Mouse (Mus musculus): ENCODE data around the gene Tead4.
"Not testable (repeated sequence)": the region's sequence is repeated elsewhere in the genome, so short reads cannot be mapped to it uniquely, and the experiment has no call there.

The Tead4 gene

DNA sequence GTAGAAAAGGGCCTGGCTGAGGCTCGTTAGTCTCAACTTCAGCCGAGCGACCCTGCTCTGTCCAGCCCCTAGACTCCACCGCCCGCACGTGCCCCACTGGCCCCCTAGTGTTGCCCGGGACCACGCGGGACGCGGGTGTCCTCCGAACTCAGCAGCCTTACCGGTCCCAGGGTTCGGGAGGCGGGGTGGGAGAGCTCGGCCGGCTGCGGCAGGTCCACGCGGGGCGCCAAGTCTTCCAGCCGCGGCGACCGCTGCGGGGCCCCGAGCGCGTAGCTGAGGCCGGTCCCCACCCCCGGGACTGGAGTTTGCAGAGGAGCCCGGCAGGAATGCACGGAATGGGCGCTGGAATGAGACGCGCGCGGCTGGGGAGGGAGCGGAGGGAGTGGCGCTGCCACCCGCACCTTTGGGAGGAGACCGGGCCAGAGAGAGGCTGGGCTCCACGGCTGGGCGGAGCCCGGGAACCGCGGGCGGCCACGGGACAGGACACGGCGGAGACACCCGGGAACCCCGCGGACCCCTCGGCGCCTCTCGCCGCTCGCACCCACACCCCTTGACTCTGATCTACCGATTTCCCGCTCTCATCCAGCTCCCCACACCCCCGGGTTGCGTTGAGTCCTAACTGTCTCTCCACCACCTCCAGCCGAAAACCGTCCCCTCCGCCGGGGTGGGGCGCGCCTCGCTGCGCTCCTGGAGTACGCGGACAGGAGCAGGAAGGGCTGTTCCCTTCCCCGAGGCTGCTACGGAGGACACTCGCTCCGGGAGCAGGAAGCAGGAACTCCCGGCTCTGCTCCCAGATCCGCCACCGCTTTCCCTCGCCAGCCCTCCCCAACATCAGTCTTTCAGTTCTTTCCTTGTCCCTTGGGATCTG lies at the start of gene Tead4:
Tead4 (minus strand) TSS at position 690 of the 868 bp plus-strand sequence.
- DNase-seq (ENCODE audit: low spot score in 2 of 2), result peak in 1 of 2 experiments; percentile 12

DNA sequence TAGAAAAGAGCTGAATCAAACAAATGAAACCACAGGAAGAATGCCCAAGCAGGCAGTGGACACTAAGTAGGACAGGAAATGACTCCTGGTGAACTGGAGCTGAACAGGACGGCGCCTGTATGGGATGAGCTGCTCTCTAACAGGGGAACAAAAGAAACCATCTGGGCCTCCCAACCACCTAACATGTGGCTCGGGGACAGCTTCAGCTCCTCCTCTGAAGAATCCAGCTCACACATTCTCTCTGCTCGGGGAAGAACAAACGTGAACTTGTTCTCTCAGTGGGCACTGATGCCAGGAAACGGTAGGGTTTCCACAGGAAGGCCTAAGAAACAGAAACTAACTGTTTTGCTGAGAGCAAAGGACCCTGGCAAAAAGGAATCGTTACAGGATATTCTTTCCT lies 49.1 kb upstream of the Tead4 start:
- no peak for DNase-seq (ENCODE audit: low spot score in 2 of 2)

- DNase-seq (ENCODE audit: low spot score in 2 of 2), result no peak
These were observed 46.2 kb upstream of the Tead4 start for GRCm38 (mm10) chr6:128346782-128347181.

DNA sequence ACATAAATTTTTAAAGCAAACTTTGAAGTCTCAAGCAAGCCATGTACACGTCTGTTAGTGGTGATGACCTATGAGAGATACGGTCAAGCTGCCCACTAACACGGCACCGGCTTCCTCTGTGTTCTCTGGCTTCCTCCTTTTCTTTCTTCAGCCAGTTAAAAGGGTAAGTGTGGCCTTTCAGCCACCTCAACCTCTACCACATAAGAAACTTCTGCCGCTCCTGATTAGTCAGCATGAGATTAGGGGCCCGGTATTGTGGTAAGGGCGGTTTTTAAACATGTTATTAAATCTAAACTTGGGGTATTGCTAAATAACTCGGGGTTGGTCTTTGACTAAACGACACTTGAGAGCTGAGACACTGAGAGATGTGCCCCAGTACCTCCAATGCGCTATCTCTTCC lies 45.0 kb upstream of the Tead4 start:
- DNase-seq (ENCODE audit: low spot score in 2 of 2), result no peak

GRCm38 (mm10) chr6:128341956-128342723 lies 41.5 kb upstream of the Tead4 start:
- DNase-seq (ENCODE audit: low spot score in 2 of 2), result no peak

GRCm38 (mm10) chr6:128338876-128339275 lies 38.3 kb upstream of the Tead4 start:
- no peak for DNase-seq (ENCODE audit: low spot score in 2 of 2)

GRCm38 (mm10) chr6:128337467-128337866 lies 36.8 kb upstream of the Tead4 start:
- DNase-seq (ENCODE audit: low spot score in 2 of 2), result no peak

DNA sequence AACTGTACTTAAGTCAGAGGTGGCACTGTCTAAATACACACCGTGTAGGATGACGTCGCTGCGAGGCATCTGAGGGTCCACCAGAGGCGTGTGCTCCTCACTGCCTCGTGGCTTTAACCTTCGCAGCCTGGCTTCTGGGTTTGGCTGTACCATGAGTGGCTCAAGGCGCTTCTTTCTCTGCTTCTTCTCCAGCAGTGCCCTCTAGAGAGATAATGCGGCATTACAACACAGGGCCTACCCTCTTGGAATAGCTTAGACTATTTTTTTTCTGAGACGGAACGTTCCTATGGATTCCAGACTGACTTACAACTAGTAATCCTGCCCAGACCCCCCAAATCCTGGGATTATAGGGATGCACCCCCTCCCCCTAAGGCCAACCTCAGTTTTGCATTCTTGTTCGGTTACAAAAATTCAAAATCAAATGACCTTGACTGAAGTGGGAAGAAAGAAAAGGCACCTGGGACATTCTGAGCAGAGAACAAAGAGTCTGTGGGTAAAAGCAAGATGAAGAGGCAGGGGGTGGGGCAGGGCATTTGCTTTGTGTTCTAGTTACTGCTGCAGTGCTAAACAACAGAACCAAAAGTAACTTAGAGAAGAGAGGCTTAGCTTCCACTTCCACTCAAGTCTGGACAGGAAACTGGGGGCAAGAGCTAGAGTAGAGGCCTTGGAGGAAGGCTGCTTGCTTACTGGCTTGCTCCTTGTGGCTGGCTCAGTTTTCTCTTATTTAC lies 33.9 kb upstream of the Tead4 start:
- DNase-seq (ENCODE audit: low spot score in 2 of 2), result peak; percentile 64 to 84

DNA sequence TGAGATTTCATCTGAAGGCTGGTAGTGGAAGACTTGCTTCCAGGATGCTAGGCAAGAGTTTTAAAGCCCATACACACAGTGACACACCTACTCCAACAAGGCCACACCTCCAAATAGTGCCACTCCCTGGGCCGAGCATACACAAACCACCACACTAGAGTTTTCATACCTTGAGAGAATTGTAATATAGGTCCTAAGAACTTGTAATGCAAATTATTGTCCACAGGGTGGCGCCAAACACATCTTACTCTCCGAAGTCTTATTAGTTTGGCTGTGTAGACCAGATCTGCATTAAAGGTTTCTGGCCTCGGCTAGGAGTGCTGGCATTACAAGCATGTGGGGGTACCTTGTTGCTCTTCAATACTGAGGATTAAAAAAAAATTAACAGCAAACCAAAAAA lies 17.7 kb upstream of the Tead4 start:
- DNase-seq (ENCODE audit: low spot score in 2 of 2), result peak in 1 of 2 experiments; percentile 45

GRCm38 (mm10) chr6:128315597-128315996 lies 15.0 kb upstream of the Tead4 start:
- no peak for DNase-seq (ENCODE audit: low spot score in 2 of 2)

DNA sequence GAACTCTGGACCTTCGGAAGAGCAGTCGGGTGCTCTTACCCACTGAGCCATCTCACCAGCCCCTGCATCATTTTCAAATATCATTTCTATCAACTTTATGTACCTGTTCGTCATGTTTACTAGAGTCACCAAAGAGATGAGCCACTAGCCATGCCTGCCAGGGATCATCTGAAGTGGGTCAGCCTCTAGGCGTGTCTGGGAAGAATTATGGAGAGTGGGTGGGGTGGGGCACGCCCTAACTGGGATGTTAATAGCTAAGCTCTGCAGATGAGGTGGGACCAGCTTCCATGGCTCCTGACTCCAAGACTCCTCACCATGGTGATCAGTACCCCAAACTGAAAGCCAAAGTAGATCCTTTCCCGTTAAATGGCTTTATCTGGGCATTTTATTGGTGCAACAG lies 14.2 kb upstream of the Tead4 start:
- DNase-seq (ENCODE audit: low spot score in 2 of 2), result no peak

GRCm38 (mm10) chr6:128308311-128308710 lies 7.7 kb upstream of the Tead4 start:
- peak in 1 of 2 experiments; percentile 65 for DNase-seq (ENCODE audit: low spot score in 2 of 2)

DNA sequence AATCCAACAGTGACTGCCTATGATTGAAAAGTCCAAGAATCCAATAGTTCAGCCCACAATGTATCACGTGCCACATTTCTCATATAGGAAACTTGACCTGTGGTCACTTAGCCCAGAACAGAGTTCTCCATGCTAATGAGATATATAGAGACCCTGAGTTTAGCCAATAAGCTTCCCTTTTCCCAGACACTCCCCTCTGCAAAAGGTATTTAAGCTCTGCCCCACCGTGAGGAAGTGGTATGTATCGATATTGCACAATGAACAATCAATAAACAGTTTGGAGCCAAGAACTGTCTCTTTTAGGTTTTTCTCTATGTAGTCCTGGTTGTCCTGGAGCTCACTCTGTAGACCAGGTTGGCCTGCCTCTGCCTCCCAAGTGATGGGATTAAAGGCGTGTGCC lies 4.2 kb upstream of the Tead4 start:
- no peak for DNase-seq (ENCODE audit: low spot score in 2 of 2)

DNA sequence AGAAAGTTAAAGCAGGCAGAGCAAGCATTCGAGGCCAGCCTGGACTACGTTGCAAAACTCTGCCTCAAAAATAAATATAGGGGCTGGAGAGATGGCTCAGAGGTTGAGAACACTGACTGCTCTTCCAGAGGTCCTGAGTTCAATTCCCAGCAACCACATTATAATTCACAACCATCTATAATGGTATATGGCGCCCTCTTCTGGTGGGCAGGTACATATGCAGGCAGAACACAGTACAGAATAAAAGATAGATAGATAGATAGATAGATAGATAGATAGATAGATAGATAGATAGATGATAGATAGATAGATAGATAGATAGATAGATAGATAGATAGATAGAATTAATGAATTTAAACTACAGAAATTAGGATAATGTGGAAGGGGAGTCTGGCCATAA lies 2.0 kb upstream of the Tead4 start:
- not testable (repeated sequence) for DNase-seq (ENCODE audit: low spot score in 2 of 2)

DNA sequence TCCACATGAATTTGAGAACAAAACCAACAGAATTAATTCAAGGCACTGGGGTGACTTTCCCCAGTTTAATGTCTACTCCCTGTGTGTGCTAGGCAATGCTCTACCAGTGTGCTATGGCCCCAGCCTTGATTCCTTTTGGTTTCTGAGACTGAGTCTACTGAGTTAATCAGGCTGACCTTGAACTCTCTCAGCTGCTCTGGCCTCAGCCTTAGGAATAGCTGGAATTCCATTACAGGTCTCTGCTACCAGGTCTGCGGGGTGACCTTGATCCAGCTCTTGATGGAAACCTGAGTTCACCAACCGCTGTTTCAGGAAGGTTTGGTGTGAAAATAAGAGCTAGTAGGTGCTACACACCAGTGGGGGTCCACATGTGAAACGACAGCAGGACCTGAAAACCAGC lies 1.3 kb upstream of the Tead4 start:
- no peak for DNase-seq (ENCODE audit: low spot score in 2 of 2)

DNA sequence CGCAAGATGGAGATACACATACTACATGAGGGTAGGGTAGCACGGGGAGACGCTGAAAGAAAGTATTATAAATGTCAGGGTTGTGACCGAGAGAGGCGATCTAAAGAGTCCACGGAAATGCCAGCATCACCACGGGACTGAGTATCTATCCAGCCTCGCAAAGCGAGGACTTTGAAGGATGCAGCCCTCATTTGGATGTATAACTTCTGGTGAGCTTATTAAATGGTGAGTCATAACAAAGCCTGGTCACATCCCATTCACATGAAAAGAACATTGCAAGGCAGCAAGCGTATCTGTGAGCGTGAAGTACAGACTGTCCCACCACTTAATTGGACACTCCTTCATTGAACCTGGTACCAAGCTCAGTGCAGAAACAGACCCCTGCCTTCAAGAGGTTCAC lies 835 bp upstream of the Tead4 start:
- DNase-seq (ENCODE audit: low spot score in 2 of 2), result no peak

DNA sequence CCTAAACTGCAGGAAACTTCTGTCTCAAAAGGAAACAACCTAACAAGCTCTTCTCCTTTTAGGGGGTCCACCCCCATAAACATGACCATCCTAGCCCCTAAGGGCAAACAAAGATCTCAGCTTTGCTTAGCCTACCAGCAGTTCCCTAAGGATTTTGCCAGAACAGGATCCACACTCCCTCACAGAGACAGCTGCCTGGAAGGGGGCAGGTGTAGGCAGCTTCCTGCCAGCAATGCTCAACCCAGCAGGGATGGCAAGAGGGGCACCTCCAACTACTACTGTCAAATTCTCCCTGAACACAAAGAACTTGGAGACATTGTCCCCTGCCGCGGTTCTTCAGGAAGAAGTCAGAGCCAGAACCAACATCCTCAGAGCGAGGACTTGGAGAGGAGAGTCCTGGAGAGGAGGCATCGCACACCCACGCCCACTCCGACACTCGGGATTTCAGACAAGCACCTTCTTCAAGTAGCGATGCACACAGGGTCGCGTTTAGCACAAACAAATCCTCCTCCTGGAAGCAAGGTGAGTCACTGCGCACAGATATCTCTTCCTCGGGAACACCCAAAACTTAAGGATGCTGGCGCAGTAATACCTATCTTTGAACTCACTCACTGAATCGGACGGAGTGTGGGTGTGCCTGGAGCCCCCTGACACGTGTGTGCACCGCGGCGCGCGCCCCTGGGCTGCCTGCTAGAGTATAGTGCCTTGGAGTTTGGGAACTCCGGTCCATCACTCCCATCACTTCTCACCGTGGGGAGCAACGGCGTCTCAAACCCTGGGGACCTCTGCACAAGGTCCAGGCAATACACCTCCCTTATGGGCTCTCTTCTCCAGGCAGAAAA lies 1.1 kb downstream of the Tead4 start:
- DNase-seq (ENCODE audit: low spot score in 2 of 2), result no peak

GRCm38 (mm10) chr6:128298246-128298645 lies 2.4 kb downstream of the Tead4 start:
- DNase-seq (ENCODE audit: low spot score in 2 of 2), result no peak

GRCm38 (mm10) chr6:128296750-128297393 lies 3.8 kb downstream of the Tead4 start:
- DNase-seq (ENCODE audit: low spot score in 2 of 2), result peak in 1 of 2 experiments; percentile 20

DNA sequence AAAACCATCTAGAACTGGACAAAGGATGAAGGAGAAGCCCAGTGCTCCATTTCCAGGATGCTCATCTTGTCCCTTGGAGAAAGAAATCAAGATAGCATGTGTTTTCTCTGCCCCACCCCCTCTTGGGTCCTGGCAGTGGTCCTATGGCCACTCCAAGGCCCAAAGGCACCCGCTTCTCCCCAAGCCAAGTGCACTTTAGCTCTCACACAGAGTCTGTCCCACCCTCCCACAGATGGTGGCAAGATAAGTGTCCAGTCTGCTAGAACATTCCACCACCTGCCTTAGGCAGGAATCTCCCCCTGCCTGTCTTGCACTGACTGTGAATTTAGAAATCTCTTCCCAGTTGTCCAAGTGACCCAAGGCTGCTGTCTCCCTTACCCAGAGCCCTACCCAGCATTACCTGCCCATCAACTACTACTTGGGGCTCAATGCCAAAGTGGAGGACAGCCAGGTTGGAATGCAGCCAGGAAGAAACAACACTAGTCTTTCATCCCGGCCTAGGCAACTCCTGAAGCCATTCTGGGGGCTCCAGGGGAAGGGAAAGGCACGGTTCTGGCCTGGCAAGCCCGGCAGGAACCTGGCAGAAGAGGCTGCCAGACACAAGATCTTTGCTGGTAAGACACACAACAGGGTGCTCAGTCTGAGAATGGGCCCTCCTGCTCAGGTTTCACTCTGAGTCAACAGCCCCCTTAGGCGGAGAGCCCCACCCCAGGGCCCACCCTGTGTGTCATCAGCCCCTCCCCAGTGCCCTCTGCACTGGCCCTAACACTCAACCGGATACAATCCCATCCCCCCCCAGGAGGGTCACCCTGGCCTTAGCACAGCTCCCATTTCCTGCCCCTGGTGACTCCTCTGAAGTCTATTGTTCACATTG lies 4.5 kb downstream of the Tead4 start:
- peak in 1 of 2 experiments; percentile 73 for DNase-seq (ENCODE audit: low spot score in 2 of 2)

Data from cerebellum, postnatal 4 days (tissue).